Mouse (Mus musculus): Measurements from ENCODE around the gene Krtap28-10. TPM values are rescaled to one million over a fixed set of nuclear protein-coding genes. Genes with fewer than 3 reads are reported as not detected.
"Not testable (repeated sequence)": the region's sequence is repeated elsewhere in the genome, so short reads cannot be mapped to it uniquely, and the experiment has no call there.

Krtap28-10 gene
- polyA plus RNA-seq, 1 experiment from 2014 or later: not detected

DNA sequence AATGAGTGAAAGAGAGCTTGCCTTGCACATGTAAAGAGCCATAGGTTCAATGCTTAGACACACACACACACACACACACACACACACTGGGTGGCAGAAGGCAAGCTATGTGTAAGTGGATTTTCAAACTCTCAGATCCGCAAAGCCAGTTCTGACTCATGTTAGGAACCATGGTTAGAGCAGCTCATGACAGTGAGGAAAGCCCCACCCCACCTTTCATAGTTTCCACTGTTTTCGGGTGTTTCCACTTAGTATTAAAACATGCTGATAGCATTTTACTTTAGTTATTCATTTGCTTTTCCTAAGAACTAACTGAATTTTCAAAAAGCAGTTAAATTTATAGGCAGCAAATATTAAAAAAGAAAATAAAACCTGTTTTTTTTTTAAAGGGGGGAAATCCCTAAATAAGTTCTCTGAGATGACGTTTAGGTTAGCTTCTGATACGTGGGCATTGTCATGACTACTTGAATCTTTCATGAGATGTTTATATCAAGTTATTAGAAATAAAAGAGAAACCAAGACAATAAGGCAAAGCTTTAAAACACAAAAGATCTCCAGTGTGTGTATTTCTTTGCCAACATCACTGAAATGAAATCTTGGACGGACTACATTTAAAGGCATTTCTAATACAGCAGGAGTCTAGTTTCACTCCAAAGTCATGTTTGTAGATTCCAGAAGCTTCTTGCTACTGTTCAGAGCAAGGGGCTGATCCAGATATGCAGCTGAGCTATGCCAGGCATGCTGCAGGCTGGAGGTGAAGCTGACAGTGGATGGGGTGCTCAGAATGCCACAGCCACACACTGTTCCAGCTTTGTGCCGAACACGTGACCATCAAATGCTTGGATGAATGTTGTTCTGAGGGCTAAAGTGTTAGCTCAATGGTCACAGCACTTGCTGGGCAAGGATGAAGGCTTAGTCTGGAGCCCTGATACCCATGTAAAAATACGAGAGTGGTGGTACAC lies 35.8 kb downstream of the Krtap28-10 start:
- no peak for ATAC-seq (ENCODE audit: low FRiP score)
- WGBS: 88% methylated on average over 8 of the region's 8 CpGs

DNA sequence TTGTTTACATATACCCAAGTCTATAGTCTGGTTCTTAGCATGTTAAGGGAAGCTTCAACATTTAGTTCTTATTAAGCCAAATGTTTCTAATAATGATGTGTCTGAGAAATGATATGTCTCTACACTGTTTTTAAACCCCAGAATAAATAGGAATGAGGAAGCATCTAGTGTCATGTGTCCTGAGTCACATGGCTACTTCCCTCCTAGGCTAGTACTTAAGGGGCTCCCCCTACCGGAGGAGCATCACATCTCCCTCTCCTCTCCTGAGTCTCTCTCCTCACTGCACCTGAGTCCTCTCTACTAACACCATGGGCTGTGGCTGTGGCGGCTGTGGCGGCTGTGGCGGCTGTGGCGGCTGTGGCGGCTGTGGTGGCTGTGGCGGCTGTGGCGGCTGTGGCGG lies 42.0 kb downstream of the Krtap28-10 start, which contains the start of gene Gm47959:
TSS of gene Gm47959 (plus strand) at position 243 of the 400 bp plus-strand sequence.
- not testable (repeated sequence) for H3K9me3 ChIP-seq; H3K36me3 ChIP-seq; H3K4me2 ChIP-seq; H3K4me3 ChIP-seq; H3K9ac ChIP-seq; ATAC-seq (ENCODE audit: low FRiP score); H3K27me3 ChIP-seq; H3K4me1 ChIP-seq (replicated peaks); H3K27ac ChIP-seq
- 93% methylated on average over 9 of the region's 9 CpGs for WGBS

More for the DNA sequence above, 35.8 kb downstream of the Krtap28-10 start:
- no peaks in the 10 kb centered on the region for H3K4me1 ChIP-seq (replicated peaks)
- H3K4me2 ChIP-seq: no peak overlapping the region
- H3K27ac ChIP-seq: no peak overlapping the region
- no peak overlapping the region for H3K9ac ChIP-seq
- H3K36me3 ChIP-seq: no peaks in the 10 kb centered on the region
- no peaks in the 10 kb centered on the region for H3K9me3 ChIP-seq
- H3K27me3 ChIP-seq: no peaks in the 10 kb centered on the region
- H3K4me3 ChIP-seq: no peak overlapping the region

DNA sequence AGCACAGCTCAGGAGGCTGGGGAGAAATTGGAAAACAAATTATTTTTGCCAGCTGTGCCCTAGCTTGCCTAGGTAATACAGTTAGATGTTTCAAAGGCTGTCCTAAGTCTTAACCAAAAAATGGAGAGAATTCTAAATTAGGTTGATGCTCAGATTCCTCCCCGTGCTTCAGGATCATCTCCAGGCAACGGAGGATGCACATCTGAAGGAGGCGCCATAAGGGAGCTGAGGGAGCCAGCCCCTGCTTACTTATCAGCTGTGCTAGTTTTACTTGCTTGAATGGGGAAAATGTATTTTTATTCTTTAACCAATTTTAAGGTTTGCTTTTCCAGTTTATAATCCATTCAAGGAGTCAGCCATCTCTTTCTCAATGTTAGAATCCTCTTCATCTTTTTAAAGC lies 48.3 kb downstream of the Krtap28-10 start:
- H3K27me3 ChIP-seq: no peaks in the 10 kb centered on the region
- no peaks in the 10 kb centered on the region for H3K36me3 ChIP-seq
- 77% methylated on average over 3 of the region's 3 CpGs for WGBS
- no peaks in the 10 kb centered on the region for H3K4me1 ChIP-seq (replicated peaks)
- H3K9me3 ChIP-seq: no peaks in the 10 kb centered on the region
- no peak overlapping the region for H3K4me3 ChIP-seq
- no peak overlapping the region for H3K27ac ChIP-seq
- no peak overlapping the region for H3K4me2 ChIP-seq
- no peak overlapping the region for H3K9ac ChIP-seq
- no peak for ATAC-seq (ENCODE audit: low FRiP score)

- Histone ChIP-seq H3K4me2 (no peak overlapping the region), H3K27me3 (no peaks in the 10 kb centered on the region), H3K27ac (no peak overlapping the region), H3K9ac (no peak overlapping the region), H3K4me3 (no peak overlapping the region), H3K4me1 (replicated peaks) (no peaks in the 10 kb centered on the region), H3K36me3 (no peaks in the 10 kb centered on the region), H3K9me3 (no peaks in the 10 kb centered on the region)
- 93% methylated on average over 6 of the region's 6 CpGs for WGBS
- no peak for ATAC-seq (ENCODE audit: low FRiP score)
Observed at GRCm38 (mm10) chr1:82992093-82992492, 50.2 kb downstream of the Krtap28-10 start.

GRCm38 (mm10) chr1:82991596-82991995 lies 50.7 kb downstream of the Krtap28-10 start:
- Histone ChIP-seq H3K4me2 (no peak overlapping the region), H3K4me3 (no peak overlapping the region), H3K9ac (no peak overlapping the region), H3K4me1 (replicated peaks) (no peaks in the 10 kb centered on the region), H3K9me3 (no peaks in the 10 kb centered on the region), H3K36me3 (no peaks in the 10 kb centered on the region), H3K27me3 (no peaks in the 10 kb centered on the region), H3K27ac (no peak overlapping the region)
- no peak for ATAC-seq (ENCODE audit: low FRiP score)
- 79% methylated on average over 3 of the region's 3 CpGs for WGBS

Other genes starting within 250 kb of the Krtap28-10 start
- gene Agfg1, start 203.0 kb downstream of the Krtap28-10 start, polyA plus RNA-seq (2015; fragmentation: Nextera tagmentation; extraction: Ambion mirVana): 28.7 and 32.6 TPM in 2 replicates
- gene A030005L19Rik, start 129.2 kb downstream of the Krtap28-10 start, polyA plus RNA-seq (2015; fragmentation: Nextera tagmentation; extraction: Ambion mirVana): 0.21 and 0.41 TPM in 2 replicates
- gene A030014E15Rik, start 117.6 kb downstream of the Krtap28-10 start, polyA plus RNA-seq (2015; fragmentation: Nextera tagmentation; extraction: Ambion mirVana): not detected in 2 replicates
- gene Gm6217, start 111.1 kb downstream of the Krtap28-10 start, polyA plus RNA-seq (2015; fragmentation: Nextera tagmentation; extraction: Ambion mirVana): not detected in 2 replicates
- gene A030003K21Rik, start 99.1 kb downstream of the Krtap28-10 start, polyA plus RNA-seq (2015; fragmentation: Nextera tagmentation; extraction: Ambion mirVana): not detected in 2 replicates
- gene Gm7544, start 86.5 kb downstream of the Krtap28-10 start, polyA plus RNA-seq (2015; fragmentation: Nextera tagmentation; extraction: Ambion mirVana): not detected in 2 replicates
- not detected in 2 replicates for gene Gm47955, start 82.2 kb downstream of the Krtap28-10 start, polyA plus RNA-seq (2015; fragmentation: Nextera tagmentation; extraction: Ambion mirVana)
- not detected in 2 replicates for gene Gm47959, start 41.9 kb downstream of the Krtap28-10 start, polyA plus RNA-seq (2015; fragmentation: Nextera tagmentation; extraction: Ambion mirVana)
- 0.64 and 0.80 TPM in 2 replicates for gene Slc19a3, start 4.0 kb downstream of the Krtap28-10 start, polyA plus RNA-seq (2015; fragmentation: Nextera tagmentation; extraction: Ambion mirVana)
- not detected in 2 replicates for gene Gm47969, start 2.5 kb upstream of the Krtap28-10 start, polyA plus RNA-seq (2015; fragmentation: Nextera tagmentation; extraction: Ambion mirVana)
- gene A030005K14Rik, start 16.9 kb upstream of the Krtap28-10 start, polyA plus RNA-seq (2015; fragmentation: Nextera tagmentation; extraction: Ambion mirVana): not detected in 2 replicates
- not detected in 2 replicates for gene Krtap28-13, start 18.4 kb upstream of the Krtap28-10 start, polyA plus RNA-seq (2015; fragmentation: Nextera tagmentation; extraction: Ambion mirVana)
- not detected in 2 replicates for gene Ccl20, start 74.3 kb upstream of the Krtap28-10 start, polyA plus RNA-seq (2015; fragmentation: Nextera tagmentation; extraction: Ambion mirVana)
- gene Daw1, start 117.3 kb upstream of the Krtap28-10 start, polyA plus RNA-seq (2015; fragmentation: Nextera tagmentation; extraction: Ambion mirVana): 0.76 and 1.5 TPM in 2 replicates